Mouse (Mus musculus): ENCODE data around the gene Fcrl5. TPM values are rescaled to one million over a fixed set of nuclear protein-coding genes. Genes with fewer than 3 reads are reported as not detected.

Gene Fcrl5
- polyA plus RNA-seq, 1 experiment from 2014 or later, result not detected

GRCm38 (mm10) chr3:87540028-87540675 is 104.6 kb downstream of the Fcrl5 start:
- H3K27ac ChIP-seq (replicated peaks), result no peak overlapping the region
- no peak overlapping the region for H3K9ac ChIP-seq (ENCODE audit: low read length)
- DNase-seq (ENCODE audit: low spot score) (no peak), ATAC-seq (ENCODE audit: low FRiP score, low TSS enrichment) (no peak)
- no peaks in the 10 kb centered on the region for H3K27me3 ChIP-seq (ENCODE audit: control insufficient read depth, insufficient read depth, low read length)
- 64% methylated on average over 11 of the region's 11 CpGs for WGBS
- no peak for TF ChIP-seq CTCF (IDR thresholded peaks at IDR 0.05; ENCODE audit: low read depth)
- TF ChIP-seq EP300 (optimal IDR thresholded peaks at IDR 0.05), result no peak
- peaks cover 20% of the 10 kb centered on the region for H3K36me3 ChIP-seq (ENCODE audit: control insufficient read depth, insufficient read depth, low read length)
- H3K4me3 ChIP-seq (ENCODE audit: low read depth, low read length), result no peak overlapping the region
- H3K9me3 ChIP-seq (ENCODE audit: control insufficient read depth, low read length), result no peaks in the 10 kb centered on the region
- H3K4me1 ChIP-seq (replicated peaks; ENCODE audit: control insufficient read depth, insufficient read depth), result no peaks in the 10 kb centered on the region
- no peak overlapping the region for H3K4me2 ChIP-seq (replicated peaks; ENCODE audit: low read depth)

GRCm38 (mm10) chr3:87540714-87541113 is 105.1 kb downstream of the Fcrl5 start:
- TF ChIP-seq EP300 (optimal IDR thresholded peaks at IDR 0.05), result no peak
- no peak for TF ChIP-seq CTCF (IDR thresholded peaks at IDR 0.05; ENCODE audit: low read depth)
- ATAC-seq (ENCODE audit: low FRiP score, low TSS enrichment), result no peak
- 37% methylated on average over 8 of the region's 8 CpGs for WGBS

GRCm38 (mm10) chr3:87542481-87543215 is 107.1 kb downstream of the Fcrl5 start:
- no peak overlapping the region for H3K4me3 ChIP-seq (ENCODE audit: low read depth, low read length)
- peaks cover 4% of the 10 kb centered on the region; the same call in 1 of the 2 replicates for H3K36me3 ChIP-seq (ENCODE audit: control insufficient read depth, insufficient read depth, low read length)
- H3K27ac ChIP-seq (replicated peaks), result no peak overlapping the region
- DNase-seq (ENCODE audit: low spot score), result no peak
- no peak overlapping the region for H3K9ac ChIP-seq (ENCODE audit: low read length)
- no peak overlapping the region for H3K4me2 ChIP-seq (replicated peaks; ENCODE audit: low read depth)
- no peak for ATAC-seq (ENCODE audit: low FRiP score, low TSS enrichment)
- no peaks in the 10 kb centered on the region for H3K9me3 ChIP-seq (ENCODE audit: control insufficient read depth, low read length)
- WGBS, result 68% methylated on average over 7 of the region's 7 CpGs
- H3K4me1 ChIP-seq (replicated peaks; ENCODE audit: control insufficient read depth, insufficient read depth), result no peaks in the 10 kb centered on the region
- TF ChIP-seq EP300 (optimal IDR thresholded peaks at IDR 0.05) (no peak), CTCF (IDR thresholded peaks at IDR 0.05; ENCODE audit: low read depth) (no peak)
- H3K27me3 ChIP-seq (ENCODE audit: control insufficient read depth, insufficient read depth, low read length), result no peaks in the 10 kb centered on the region

More at GRCm38 (mm10) chr3:87540714-87541113, 105.1 kb downstream of the Fcrl5 start:
- Histone ChIP-seq H3K36me3 (ENCODE audit: control insufficient read depth, insufficient read depth, low read length) (peaks cover 15% of the 10 kb centered on the region), H3K9ac (ENCODE audit: low read length) (no peak overlapping the region), H3K4me2 (replicated peaks; ENCODE audit: low read depth) (no peak overlapping the region), H3K4me1 (replicated peaks; ENCODE audit: control insufficient read depth, insufficient read depth) (no peaks in the 10 kb centered on the region), H3K27me3 (ENCODE audit: control insufficient read depth, insufficient read depth, low read length) (no peaks in the 10 kb centered on the region), H3K27ac (replicated peaks) (no peak overlapping the region), H3K4me3 (ENCODE audit: low read depth, low read length) (no peak overlapping the region), H3K9me3 (ENCODE audit: control insufficient read depth, low read length) (no peaks in the 10 kb centered on the region)
- DNase-seq (ENCODE audit: low spot score), result no peak

GRCm38 (mm10) chr3:87545554-87545953 is 110.0 kb downstream of the Fcrl5 start:
- DNase-seq (ENCODE audit: low spot score) (no peak), ATAC-seq (ENCODE audit: low FRiP score, low TSS enrichment) (no peak)
- no peaks in the 10 kb centered on the region for H3K9me3 ChIP-seq (ENCODE audit: control insufficient read depth, low read length)
- no peak overlapping the region for H3K4me2 ChIP-seq (replicated peaks; ENCODE audit: low read depth)
- H3K9ac ChIP-seq (ENCODE audit: low read length), result no peak overlapping the region
- H3K27me3 ChIP-seq (ENCODE audit: control insufficient read depth, insufficient read depth, low read length), result no peaks in the 10 kb centered on the region; the same call in 1 of the 2 replicates
- no peaks in the 10 kb centered on the region for H3K36me3 ChIP-seq (ENCODE audit: control insufficient read depth, insufficient read depth, low read length)
- TF ChIP-seq CTCF (IDR thresholded peaks at IDR 0.05; ENCODE audit: low read depth), result no peak
- no peak for TF ChIP-seq EP300 (optimal IDR thresholded peaks at IDR 0.05)
- H3K27ac ChIP-seq (replicated peaks), result no peak overlapping the region
- 85% methylated on average over 3 of the region's 3 CpGs for whole genome bisulfite sequencing
- no peaks in the 10 kb centered on the region for H3K4me1 ChIP-seq (replicated peaks; ENCODE audit: control insufficient read depth, insufficient read depth)
- no peak overlapping the region for H3K4me3 ChIP-seq (ENCODE audit: low read depth, low read length)

- H3K36me3 ChIP-seq (ENCODE audit: control insufficient read depth, insufficient read depth, low read length), result no peaks in the 10 kb centered on the region
- H3K9me3 ChIP-seq (ENCODE audit: control insufficient read depth, low read length), result no peaks in the 10 kb centered on the region
- no peak overlapping the region for H3K4me3 ChIP-seq (ENCODE audit: low read depth, low read length)
- TF ChIP-seq EP300 (optimal IDR thresholded peaks at IDR 0.05) (no peak), CTCF (IDR thresholded peaks at IDR 0.05; ENCODE audit: low read depth) (no peak)
- no peak overlapping the region for H3K4me2 ChIP-seq (replicated peaks; ENCODE audit: low read depth)
- no peak for ATAC-seq (ENCODE audit: low FRiP score, low TSS enrichment)
- no peaks in the 10 kb centered on the region for H3K4me1 ChIP-seq (replicated peaks; ENCODE audit: control insufficient read depth, insufficient read depth)
- no peak overlapping the region for H3K9ac ChIP-seq (ENCODE audit: low read length)
- no peaks in the 10 kb centered on the region; the same call in 1 of the 2 replicates for H3K27me3 ChIP-seq (ENCODE audit: control insufficient read depth, insufficient read depth, low read length)
- no peak for DNase-seq (ENCODE audit: low spot score)
- WGBS, result 81% methylated on average over 10 of the region's 10 CpGs
- H3K27ac ChIP-seq (replicated peaks), result no peak overlapping the region
These were observed 110.7 kb downstream of the Fcrl5 start for GRCm38 (mm10) chr3:87546291-87546721.

GRCm38 (mm10) chr3:87549908-87550307 is 114.3 kb downstream of the Fcrl5 start:
- Histone ChIP-seq H3K27me3 (ENCODE audit: control insufficient read depth, insufficient read depth, low read length) (no peaks in the 10 kb centered on the region; the same call in 1 of the 2 replicates), H3K4me1 (replicated peaks; ENCODE audit: control insufficient read depth, insufficient read depth) (no peaks in the 10 kb centered on the region), H3K4me3 (ENCODE audit: low read depth, low read length) (no peak overlapping the region), H3K9me3 (ENCODE audit: control insufficient read depth, low read length) (no peaks in the 10 kb centered on the region), H3K4me2 (replicated peaks; ENCODE audit: low read depth) (no peak overlapping the region), H3K36me3 (ENCODE audit: control insufficient read depth, insufficient read depth, low read length) (no peaks in the 10 kb centered on the region), H3K9ac (ENCODE audit: low read length) (no peak overlapping the region), H3K27ac (replicated peaks) (no peak overlapping the region)
- no peak for DNase-seq (ENCODE audit: low spot score)
- WGBS, result 28% methylated on average over 14 of the region's 14 CpGs
- TF ChIP-seq EP300 (optimal IDR thresholded peaks at IDR 0.05) (no peak), CTCF (IDR thresholded peaks at IDR 0.05; ENCODE audit: low read depth) (no peak)
- no peak for ATAC-seq (ENCODE audit: low FRiP score, low TSS enrichment)

Other genes starting within 250 kb of the Fcrl5 start
- gene Fcrls, start 172.0 kb upstream of the Fcrl5 start, polyA plus RNA-seq (2015; fragmentation: Nextera tagmentation; extraction: Ambion mirVana), result 8.0 TPM in 2 replicates
- 0.12 and 0.24 TPM in 2 replicates for gene Cd5l, start 77.9 kb upstream of the Fcrl5 start, polyA plus RNA-seq (2015; fragmentation: Nextera tagmentation; extraction: Ambion mirVana)
- gene Fcrl1, start 59.4 kb upstream of the Fcrl5 start, polyA plus RNA-seq (2015; fragmentation: Nextera tagmentation; extraction: Ambion mirVana), result 0.39 and 0.52 TPM in 2 replicates
- gene Etv3, start 89.6 kb downstream of the Fcrl5 start, polyA plus RNA-seq (2015; fragmentation: Nextera tagmentation; extraction: Ambion mirVana), result 11.8 and 13.6 TPM in 2 replicates
- 5.9 and 6.1 TPM in 2 replicates for gene Arhgef11, start 181.8 kb downstream of the Fcrl5 start, polyA plus RNA-seq (2015; fragmentation: Nextera tagmentation; extraction: Ambion mirVana)

All from stomach, postnatal 0 days (tissue).